Comparison of ENCODE assay signal across 34 mouse cellular contexts in genomic region chr6:145568701-145569100, GRCm38 (mm10). TPM values are rescaled to one million over a fixed set of nuclear protein-coding genes. Genes with fewer than 3 reads are reported as not detected.
DNase-seq lines count a peak whose midpoint lies in the region; ATAC-seq and TF ChIP-seq lines count a peak whose summit lies in the region.
"Had no signal": no experiment of that assay in that cellular context is flagged by ENCODE, and none has a peak within 500 bp of the region (broad histone marks: within the 10 kb centered on the region; RNA-seq: fewer than 3 reads in every experiment).

No protein-coding gene starts in this region.

- intact Hi-C loops in gastrocnemius, postnatal 36 days (cut with DNase I): no loop called here

- no peak for DNase-seq in layer of hippocampus, adult 2 months (ENCODE audit: low spot score in 2 of 2)
- no peak for DNase-seq in layer of hippocampus, postnatal 10 days (ENCODE audit: low spot score in 2 of 2)
- peak; percentile 40 for DNase-seq in lung, embryonic 14.5 days
- DNase-seq in lung, postnatal 36 days: peak; percentile 80
- DNase-seq in gastrocnemius, postnatal 36 days: no peak
- no peak for DNase-seq in kidney, adult 11 months
- DNase-seq: B cell, adult 2 months; cerebellum, adult 2 months; cerebellum, postnatal 25 days; gastrocnemius, postnatal 25 days; heart, adult 2 months; kidney, adult 9 months; kidney, postnatal 14 days; left cerebral cortex, postnatal 4 days; liver, embryonic 13.5 days; thymus, postnatal 14 days had no signal

- no peaks in the 10 kb centered on the region for H3K27me3 ChIP-seq in lung, embryonic 14.5 days (ENCODE audit: insufficient read depth, low read length)
- no peaks in the 10 kb centered on the region for H3K27me3 ChIP-seq in lung, embryonic 16.5 days (ENCODE audit: control insufficient read depth, insufficient read depth, low read depth, low read length)
- H3K27me3 ChIP-seq: forebrain, embryonic 15.5 days; heart, embryonic 15.5 days; hindbrain, embryonic 13.5 days; limb, embryonic 15.5 days; liver, embryonic 13.5 days; midbrain, embryonic 13.5 days had no signal

- peaks cover 6% of the 10 kb centered on the region for H3K4me1 ChIP-seq in lung, embryonic 14.5 days (ENCODE audit: insufficient read depth)
- H3K4me1 ChIP-seq in lung, embryonic 16.5 days (replicated peaks; ENCODE audit: control insufficient read depth, insufficient read depth, low read length): peaks cover 9% of the 10 kb centered on the region

- H3K9me3 ChIP-seq in lung, embryonic 14.5 days (ENCODE audit: low read depth, low read length): no peaks in the 10 kb centered on the region
- H3K9me3 ChIP-seq in lung, embryonic 16.5 days (ENCODE audit: control insufficient read depth, low read length): no peaks in the 10 kb centered on the region
- H3K9me3 ChIP-seq: forebrain, embryonic 15.5 days; heart, embryonic 15.5 days; hindbrain, embryonic 13.5 days; limb, embryonic 15.5 days; liver, embryonic 13.5 days had no signal

- TF ChIP-seq CTCF in layer of hippocampus, adult 2 months (conservative IDR thresholded peaks at IDR 0.05): no peak
- TF ChIP-seq CTCF in lung, embryonic 14.5 days (IDR thresholded peaks at IDR 0.05; ENCODE audit: low read depth): no peak

- ATAC-seq in lung, embryonic 14.5 days (ENCODE audit: insufficient read depth): no peak
- ATAC-seq in lung, embryonic 16.5 days (ENCODE audit: low read depth): peak; percentile 35; the same call in 1 of the 2 replicates
- ATAC-seq: forebrain, embryonic 15.5 days; intestine, embryonic 16.5 days; midbrain, embryonic 13.5 days had no signal

- 65% methylated on average over 3 of the region's 3 CpGs for WGBS in lung, embryonic 14.5 days
- WGBS in lung, embryonic 16.5 days: 79% methylated on average over 3 of the region's 3 CpGs

- H3K27ac ChIP-seq in layer of hippocampus, adult 2 months: 0 out of 2 replicates have a peak overlapping the region, but pooled peaks have one; percentile 23
- H3K27ac ChIP-seq in lung, embryonic 14.5 days (ENCODE audit: low read depth): peak overlapping the region; percentile 5; the same call in 1 of the 2 replicates
- H3K27ac ChIP-seq in lung, embryonic 16.5 days (ENCODE audit: low read length): peak overlapping the region; percentile 32; the same call in 1 of the 2 replicates
- H3K27ac ChIP-seq: forebrain, embryonic 15.5 days; heart, adult 2 months; heart, embryonic 15.5 days; hindbrain, embryonic 13.5 days; limb, embryonic 15.5 days; liver, embryonic 13.5 days; macrophage had no signal

- no peaks in the 10 kb centered on the region for H3K36me3 ChIP-seq in lung, embryonic 14.5 days (ENCODE audit: insufficient read depth)
- H3K36me3 ChIP-seq in lung, embryonic 16.5 days (ENCODE audit: control insufficient read depth, insufficient read depth, low read length): no peaks in the 10 kb centered on the region
- H3K36me3 ChIP-seq: forebrain, embryonic 15.5 days; heart, embryonic 15.5 days; hindbrain, embryonic 13.5 days; limb, embryonic 15.5 days; liver, embryonic 13.5 days; midbrain, embryonic 13.5 days had no signal

- H3K9ac ChIP-seq in lung, embryonic 14.5 days: no peak overlapping the region
- H3K9ac ChIP-seq in lung, embryonic 16.5 days (ENCODE audit: low read length): no peak overlapping the region
- H3K9ac ChIP-seq: forebrain, embryonic 15.5 days; heart, embryonic 15.5 days; hindbrain, embryonic 13.5 days; limb, embryonic 15.5 days; liver, embryonic 13.5 days; midbrain, embryonic 13.5 days had no signal

- no peak overlapping the region for H3K4me2 ChIP-seq in lung, embryonic 14.5 days
- H3K4me2 ChIP-seq in lung, embryonic 16.5 days (ENCODE audit: low read depth, low read length): no peak overlapping the region
- H3K4me2 ChIP-seq: forebrain, embryonic 15.5 days; heart, embryonic 15.5 days; hindbrain, embryonic 13.5 days; limb, embryonic 15.5 days; liver, embryonic 13.5 days; midbrain, embryonic 13.5 days had no signal

- no peak overlapping the region for H3K4me3 ChIP-seq in layer of hippocampus, adult 2 months
- no peak overlapping the region for H3K4me3 ChIP-seq in lung, embryonic 14.5 days (ENCODE audit: low read depth, low read length)
- H3K4me3 ChIP-seq in lung, embryonic 16.5 days (ENCODE audit: low read length): no peak overlapping the region
- H3K4me3 ChIP-seq: forebrain, embryonic 15.5 days; heart, adult 2 months; heart, embryonic 15.5 days; hindbrain, embryonic 13.5 days; limb, embryonic 15.5 days; liver, embryonic 13.5 days; midbrain, embryonic 13.5 days had no signal

RNA-seq across cellular contexts. Expression of gene Lmntd1, which starts 45.4 kb away (rescaled TPM):
- total RNA-seq in layer of hippocampus, adult 2 months (2021): 1 to 10 TPM; 2.0 to 2.3 TPM
- 1 to 10 TPM; 2.1 to 2.8 TPM for total RNA-seq in layer of hippocampus, postnatal 10 days (2021)
- polyA plus RNA-seq in lung, embryonic 14.5 days (2014; fragmentation: Nextera tagmentation; extraction: Ambion mirVana): 0.29 and 1.0 TPM in 2 replicates
- 0.83 and 1.3 TPM in 2 replicates for polyA plus RNA-seq in lung, embryonic 16.5 days (2015; fragmentation: Nextera tagmentation; extraction: Ambion mirVana)
- not detected for total RNA-seq in gastrocnemius, postnatal 36 days (2021)
- total RNA-seq: gastrocnemius, adult 18-20 months; megakaryocyte-erythroid progenitor cell, adult 5-6 weeks; monocyte, adult 5-6 weeks had no signal
- polyA plus RNA-seq: liver, embryonic 13.5 days; macrophage had no signal

RNA-seq across cellular contexts. Expression of gene Tuba3b, which starts 46.9 kb away (rescaled TPM):
- total RNA-seq in layer of hippocampus, adult 2 months (2021): not detected
- total RNA-seq in layer of hippocampus, postnatal 10 days (2021): not detected
- polyA plus RNA-seq in lung, embryonic 14.5 days (2014; fragmentation: Nextera tagmentation; extraction: Ambion mirVana): not detected in 2 replicates
- not detected in 2 replicates for polyA plus RNA-seq in lung, embryonic 16.5 days (2015; fragmentation: Nextera tagmentation; extraction: Ambion mirVana)
- not detected for total RNA-seq in gastrocnemius, postnatal 36 days (2021)
- total RNA-seq: adrenal gland, adult 18-20 months; adrenal gland, postnatal 4 days; gastrocnemius, adult 18-20 months; gastrocnemius, postnatal 25 days; layer of hippocampus, postnatal 14 days; left cerebral cortex, adult 8-10 months; left cerebral cortex, postnatal 4 days; megakaryocyte-erythroid progenitor cell, adult 5-6 weeks; monocyte, adult 5-6 weeks had no signal
- polyA plus RNA-seq: cerebellum, adult 2 months; embryonic facial prominence, embryonic 11.5 days; forebrain, embryonic 15.5 days; frontal cortex, adult 2 months; hindbrain, embryonic 13.5 days; intestine, embryonic 16.5 days; limb, embryonic 15.5 days; liver, embryonic 13.5 days; macrophage; midbrain, embryonic 13.5 days; neural tube, embryonic 14.5 days had no signal

Comparison
In these comparisons a context has a peak if more than half of its experiments do, and no peak if none do; other contexts are left out.
1. DNase-seq: peak in lung, embryonic 14.5 days (single experiment) and lung, postnatal 36 days (single experiment); none in layer of hippocampus, adult 2 months (0 of 2), layer of hippocampus, postnatal 10 days (0 of 2), gastrocnemius, postnatal 36 days (0 of 2) and kidney, adult 11 months (single experiment).
2. Peak in every context shown above with its lines, with median percentiles within 50 percentile points of each other: H3K27ac ChIP-seq.